Mouse (Mus musculus): ENCODE measurements around the gene Retsat.

Retsat gene

DNA sequence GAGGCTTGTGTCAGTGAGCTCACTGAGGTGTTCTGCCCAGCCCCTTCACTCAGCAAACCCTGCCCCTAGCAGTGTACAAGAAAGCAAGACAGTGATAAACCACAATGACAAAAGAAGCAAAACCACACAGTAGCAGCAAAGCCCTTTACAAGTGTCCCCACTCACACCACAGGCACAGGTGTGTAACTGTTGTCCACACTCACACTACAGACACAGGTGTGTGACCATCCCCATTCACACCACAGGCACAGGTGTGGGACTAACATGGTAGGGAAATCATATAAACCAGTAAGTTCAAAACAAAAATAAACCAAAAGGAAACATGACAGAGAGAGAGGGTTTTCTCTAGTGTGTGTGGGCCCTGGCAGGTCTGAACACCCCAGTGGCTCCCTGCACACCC, 10.0 kb upstream of the Retsat start:
- DNase-seq (ENCODE audit: low spot score in 2 of 2), result no peak

DNA sequence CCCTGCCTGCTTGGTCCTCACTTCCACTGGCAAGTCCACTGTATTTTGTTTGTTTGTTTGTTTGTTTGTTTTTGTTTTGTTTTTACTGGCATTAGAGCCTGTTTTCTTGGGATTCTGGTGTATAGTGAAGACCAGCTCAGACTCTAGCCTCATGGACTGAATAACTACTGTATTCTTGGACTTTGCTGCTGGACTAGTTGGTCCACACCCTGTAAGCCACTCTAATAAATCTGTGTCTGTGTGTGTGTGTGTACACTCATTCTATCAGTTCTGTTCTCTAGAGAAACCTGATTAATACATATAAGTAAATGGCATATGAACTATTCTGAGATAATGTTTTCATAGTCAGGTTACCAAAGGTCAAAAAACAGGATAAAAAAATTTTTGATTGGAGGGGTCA, 8.2 kb upstream of the Retsat start:
- DNase-seq (ENCODE audit: low spot score in 2 of 2), result no peak

- no peak for DNase-seq (ENCODE audit: low spot score in 2 of 2)
These were observed 5.1 kb upstream of the Retsat start for GRCm38 (mm10) chr6:72593011-72593803.

GRCm38 (mm10) chr6:72593914-72594313, 4.4 kb upstream of the Retsat start:
- DNase-seq (ENCODE audit: low spot score in 2 of 2), result no peak

- no peak for DNase-seq (ENCODE audit: low spot score in 2 of 2)
These were observed 996 bp upstream of the Retsat start for GRCm38 (mm10) chr6:72597083-72597874.

- peak in 1 of 2 experiments; percentile 64 for DNase-seq (ENCODE audit: low spot score in 2 of 2)
These were observed 699 bp downstream of the Retsat start for GRCm38 (mm10) chr6:72598791-72599557.

- DNase-seq (ENCODE audit: low spot score in 2 of 2), result no peak
These were observed 1.9 kb downstream of the Retsat start for GRCm38 (mm10) chr6:72600216-72600615.

DNA sequence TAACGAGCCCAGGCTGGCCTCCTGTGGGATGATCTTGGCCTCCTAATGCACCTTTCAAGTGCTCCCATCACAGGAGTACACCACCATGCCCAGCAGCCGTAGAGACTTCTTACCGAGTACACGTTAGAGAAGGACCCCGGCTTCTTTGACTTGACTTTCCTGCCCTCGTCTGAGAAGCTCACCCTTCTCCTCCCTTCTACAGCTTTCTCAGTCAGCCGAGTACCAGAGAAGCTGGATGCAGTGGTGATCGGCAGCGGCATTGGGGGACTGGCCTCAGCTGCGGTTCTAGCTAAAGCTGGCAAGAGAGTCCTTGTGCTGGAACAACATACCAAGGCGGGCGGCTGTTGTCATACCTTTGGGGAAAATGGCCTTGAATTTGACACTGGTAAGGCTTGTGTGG, 2.5 kb downstream of the Retsat start:
- DNase-seq (ENCODE audit: low spot score in 2 of 2), result no peak

DNA sequence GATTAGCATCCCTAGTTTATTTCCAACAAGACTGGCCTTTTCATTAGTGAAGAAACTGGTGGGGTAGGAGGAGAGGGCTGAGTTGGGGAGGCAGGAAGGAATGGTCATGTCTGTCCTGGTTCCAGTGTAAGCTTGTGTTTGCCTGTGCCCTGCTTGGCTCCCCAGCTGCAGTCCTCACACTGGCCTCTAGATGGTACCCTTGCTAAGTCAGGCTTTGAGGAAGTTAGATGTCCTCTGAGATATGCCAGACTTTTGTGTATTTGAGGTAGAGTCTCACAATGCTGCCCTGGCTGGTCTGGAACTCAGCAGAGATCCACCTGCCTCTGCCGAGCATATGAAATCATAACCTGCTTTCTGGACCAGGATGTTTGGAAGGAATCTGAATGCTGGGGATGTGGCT, 3.5 kb downstream of the Retsat start:
- peak; percentile 59 to 83 for DNase-seq (ENCODE audit: low spot score in 2 of 2)

DNA sequence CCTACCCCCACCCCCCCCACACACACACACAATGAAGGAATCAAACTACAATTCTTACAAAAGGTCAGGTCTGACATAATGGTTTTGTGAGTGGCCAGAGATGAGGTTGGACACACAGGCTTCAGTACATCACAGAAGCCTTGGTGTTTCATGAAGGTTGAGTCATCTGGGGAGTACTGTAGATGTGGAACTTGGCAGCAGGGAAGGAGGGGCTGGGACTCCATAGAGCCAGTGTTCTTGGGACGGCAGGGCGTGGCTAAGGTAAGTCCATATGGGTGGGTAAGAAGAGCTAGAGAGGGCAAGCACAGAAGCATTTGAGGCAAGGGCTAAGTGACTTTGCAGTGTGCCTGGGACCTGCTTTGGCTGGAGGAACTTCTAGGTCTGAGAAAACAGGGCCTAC, 5.8 kb downstream of the Retsat start:
- DNase-seq (ENCODE audit: low spot score in 2 of 2), result no peak

GRCm38 (mm10) chr6:72607060-72607459, 8.8 kb downstream of the Retsat start:
- no peak for DNase-seq (ENCODE audit: low spot score in 2 of 2)

- no peak for DNase-seq (ENCODE audit: low spot score in 2 of 2)
These were observed 9.4 kb downstream of the Retsat start for GRCm38 (mm10) chr6:72607676-72608075.

DNA sequence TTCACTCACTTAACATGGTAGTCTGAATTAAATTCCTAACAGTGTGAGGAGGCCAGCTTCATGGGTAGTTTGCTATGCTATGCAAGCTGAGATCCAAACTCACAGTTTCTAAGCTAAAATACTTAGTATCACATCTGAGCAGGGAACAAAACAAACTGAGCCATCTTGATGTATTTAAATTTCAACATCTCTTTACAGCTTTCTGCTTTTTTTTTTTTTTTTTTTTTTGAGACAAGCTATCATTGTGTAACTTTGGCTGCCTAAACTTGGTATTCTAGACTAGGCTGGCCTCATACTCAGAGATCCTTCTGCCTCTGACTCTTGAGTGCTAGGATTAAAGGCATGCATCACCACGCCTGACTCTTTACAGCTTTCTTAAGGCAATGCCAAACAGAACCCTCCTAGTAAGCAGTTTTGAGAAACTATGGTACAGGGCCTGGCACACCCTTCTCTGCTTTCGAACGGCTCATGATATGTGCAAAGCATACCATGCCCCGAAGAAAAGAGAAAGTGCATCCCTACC, 10.4 kb downstream of the Retsat start:
- no peak for DNase-seq (ENCODE audit: low spot score in 2 of 2)

GRCm38 (mm10) chr6:72610261-72610660, 12.0 kb downstream of the Retsat start:
- DNase-seq (ENCODE audit: low spot score in 2 of 2), result no peak

DNA sequence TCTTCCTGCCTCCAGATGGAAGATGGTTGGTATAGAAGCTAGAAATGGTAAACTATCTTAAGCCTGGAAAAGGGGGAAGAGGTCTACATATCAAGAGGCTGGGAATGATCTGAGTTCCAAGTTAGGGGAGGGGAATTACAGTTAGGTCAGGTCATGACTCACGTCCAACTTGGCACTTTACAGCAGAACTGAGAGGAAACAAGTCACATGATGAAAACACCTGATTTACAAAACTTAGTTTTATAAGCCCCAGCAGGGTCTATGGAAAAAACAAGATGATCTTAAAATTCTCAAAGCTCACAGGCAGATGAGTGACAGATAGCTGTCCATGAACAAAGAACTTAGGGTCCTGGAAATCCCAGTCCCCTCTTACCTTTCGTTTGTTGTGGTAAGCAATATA, 16.9 kb downstream of the Retsat start:
- DNase-seq (ENCODE audit: low spot score in 2 of 2), result no peak

- DNase-seq (ENCODE audit: low spot score in 2 of 2), result no peak
These were observed 17.5 kb downstream of the Retsat start for GRCm38 (mm10) chr6:72615561-72616375.

GRCm38 (mm10) chr6:72616643-72617288, 18.5 kb downstream of the Retsat start, which contains the start of gene Tgoln1:
Gene Tgoln1 (minus strand): TSS chr6:72617000.
- peak; percentile 89 to 92 for DNase-seq (ENCODE audit: low spot score in 2 of 2)

- no peak for DNase-seq (ENCODE audit: low spot score in 2 of 2)
These were observed 21.7 kb downstream of the Retsat start for GRCm38 (mm10) chr6:72619734-72620532.

- no peak for DNase-seq (ENCODE audit: low spot score in 2 of 2)
These were observed 22.6 kb downstream of the Retsat start for GRCm38 (mm10) chr6:72620920-72621319.

DNA sequence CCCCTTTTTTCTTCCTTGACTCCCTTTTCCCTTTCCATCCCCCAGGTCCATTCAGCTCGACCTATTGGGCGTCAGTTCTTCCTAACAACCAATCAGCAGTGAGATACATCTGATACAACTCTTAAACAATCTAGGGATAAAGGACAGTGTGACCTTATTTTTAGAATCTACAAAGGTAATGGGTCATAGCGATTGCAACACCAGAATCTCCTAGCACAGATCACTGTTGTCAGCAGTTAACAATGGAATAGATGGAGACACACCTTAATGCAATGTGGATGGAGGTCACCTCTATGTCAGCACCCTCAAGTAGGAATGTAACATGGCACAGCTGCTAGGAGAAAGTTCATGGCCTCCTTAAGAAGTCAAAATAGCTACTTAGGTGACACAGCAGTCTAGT, 24.6 kb downstream of the Retsat start:
- DNase-seq (ENCODE audit: low spot score in 2 of 2), result no peak
